Mouse (Mus musculus) myocyte (in vitro differentiated cells): Measurements from ENCODE around the gene Sele. TPM values are rescaled to one million over a fixed set of nuclear protein-coding genes. Genes with fewer than 3 reads are reported as not detected.

ENCODE experiments used
- H3K27me3 ChIP-seq: one replicate; pipeline ENCODE4 v1.6.1; 2011; ENCODE audit not compliant: control insufficient read depth, insufficient read depth, insufficient read length
- H3K36me3 ChIP-seq: one replicate; pipeline ENCODE4 v1.6.1; 2011; ENCODE audit not compliant: control insufficient read depth, insufficient read depth
- H3K4me2 ChIP-seq: one replicate; pipeline ENCODE4 v1.6.1; 2011; ENCODE audit warnings: low read depth, control low read depth
- H3K4me3 ChIP-seq: one replicate; pipeline ENCODE4 v1.5.1; 2011; ENCODE audit warnings: mild to moderate bottlenecking, control low read depth, moderate library complexity
- H3K79me2 ChIP-seq: one replicate; pipeline ENCODE4 v1.6.1; 2011; ENCODE audit not compliant: control insufficient read depth, insufficient read depth
- H3ac ChIP-seq: one replicate; pipeline ENCODE4 v1.6.1; 2011; ENCODE audit not compliant: control insufficient read depth, insufficient read length
- CEBPB ChIP-seq: IDR thresholded peaks from 2 replicates; pipeline ENCODE4 v1.6.1; 2011; ENCODE audit warnings: mild to moderate bottlenecking, moderate library complexity; ENCODE audit not compliant: poor library complexity, insufficient read depth, severe bottlenecking
- E2F4 ChIP-seq: IDR thresholded peaks from one replicate; pipeline ENCODE4 v1.6.1; 2011; ENCODE audit warnings: mild to moderate bottlenecking, control low read depth, moderate library complexity; ENCODE audit not compliant: insufficient read depth
- MAX ChIP-seq: IDR thresholded peaks from one replicate; pipeline ENCODE4 v1.6.1; 2011; ENCODE audit warnings: low read depth, mild to moderate bottlenecking, control low read depth
- MYOD1 ChIP-seq, 3 experiments: IDR thresholded peaks; one replicate each; pipeline ENCODE4 v1.6.1; 2011; ENCODE audit warnings: control low read depth in 2 of 3, low read depth in 2 of 3, mild to moderate bottlenecking in 2 of 3, moderate library complexity in 1 of 3; ENCODE audit not compliant: insufficient read length in 2 of 3, control insufficient read depth in 1 of 3
- MYOG ChIP-seq, 3 experiments: IDR thresholded peaks; one replicate each; pipeline ENCODE4 v1.6.1; 2011; ENCODE audit warnings: control low read depth in 2 of 3, low read depth in 2 of 3, mild to moderate bottlenecking in 2 of 3; ENCODE audit not compliant: insufficient read length in 2 of 3, control insufficient read depth in 1 of 3, insufficient read depth in 1 of 3
- POLR2A ChIP-seq: IDR thresholded peaks from one replicate; pipeline ENCODE4 v1.6.1; 2011; ENCODE audit warnings: low read depth, mild to moderate bottlenecking, control low read depth, moderate library complexity; ENCODE audit not compliant: insufficient read length
- POLR2AphosphoS2 ChIP-seq: IDR thresholded peaks from one replicate; pipeline ENCODE4 v1.6.1; 2011; ENCODE audit warnings: low read depth, control low read depth; ENCODE audit not compliant: insufficient read length
- REST ChIP-seq: IDR thresholded peaks from one replicate; pipeline ENCODE4 v1.6.1; 2011; ENCODE audit warnings: mild to moderate bottlenecking, control low read depth, moderate library complexity; ENCODE audit not compliant: insufficient read depth, insufficient read length
- SRF ChIP-seq: IDR thresholded peaks from one replicate; pipeline ENCODE4 v1.6.1; 2011; ENCODE audit warnings: low read depth; ENCODE audit not compliant: control insufficient read depth, insufficient read length
- TCF12 ChIP-seq: IDR thresholded peaks from one replicate; pipeline ENCODE4 v1.6.1; 2011; ENCODE audit warnings: mild to moderate bottlenecking, control low read depth; ENCODE audit not compliant: poor library complexity, insufficient read depth, severe bottlenecking
- TCF3 ChIP-seq: IDR thresholded peaks from one replicate; pipeline ENCODE4 v1.6.1; 2011; ENCODE audit warnings: low read depth, control low read depth; ENCODE audit not compliant: insufficient read length
- USF1 ChIP-seq: IDR thresholded peaks from one replicate; pipeline ENCODE4 v1.6.1; 2011; ENCODE audit warnings: low read depth, mild to moderate bottlenecking, control low read depth, moderate library complexity
- polyA plus RNA-seq: library from polyadenylated mRNA; unstranded; fragments of >200 nt; fragmentation: generic; extraction: Trizol; gene quantifications from one replicate; pipeline ENCODE4 v1.2.1, GENCODE M21; 2012; ENCODE audit warnings: missing spikeins

The Sele gene
- not detected for polyA plus RNA-seq

- Histone ChIP-seq H3K4me2 (no peak within 1 kb of the TSS), H3K79me2 (no peaks in the 10 kb centered on the region), H3K4me3 (no peak within 1 kb of the TSS), H3ac (no peak within 1 kb of the TSS), H3K36me3 (no peaks in the 10 kb centered on the region), H3K27me3 (no peaks in the 10 kb centered on the region)
- TF ChIP-seq MYOD1 (IDR thresholded peaks at IDR 0.05; ENCODE audit: control insufficient read depth in 1 of 3, insufficient read length in 2 of 3, low read depth in 2 of 3) (no peak), E2F4 (no peak)
Measured at GRCm38 (mm10) chr1:164047934-164048333, at the start of gene Sele. TSS of gene Sele (plus strand) at chr1:164048234.

GRCm38 (mm10) chr1:164001831-164002452, 46.1 kb upstream of the Sele start:
- no peak overlapping the region for H3K4me3 ChIP-seq
- H3K4me2 ChIP-seq = no peak overlapping the region
- H3ac ChIP-seq = no peak overlapping the region
- no peaks in the 10 kb centered on the region for H3K79me2 ChIP-seq
- no peaks in the 10 kb centered on the region for H3K36me3 ChIP-seq
- TF ChIP-seq USF1 (no peak), POLR2A (no peak), POLR2AphosphoS2 (no peak), E2F4 (no peak), REST (no peak), CEBPB (no peak), SRF (no peak), TCF12 (no peak), TCF3 (no peak), MYOG (IDR thresholded peaks at IDR 0.05; ENCODE audit: control insufficient read depth in 1 of 3, insufficient read depth in 1 of 3, insufficient read length in 2 of 3, low read depth in 2 of 3) (no peak), MYOD1 (IDR thresholded peaks at IDR 0.05; ENCODE audit: control insufficient read depth in 1 of 3, insufficient read length in 2 of 3, low read depth in 2 of 3) (no peak), MAX (no peak)
- no peaks in the 10 kb centered on the region for H3K27me3 ChIP-seq

- Histone ChIP-seq H3K79me2 (no peaks in the 10 kb centered on the region), H3K36me3 (no peaks in the 10 kb centered on the region), H3K4me3 (no peak overlapping the region), H3ac (no peak overlapping the region), H3K4me2 (no peak overlapping the region), H3K27me3 (no peaks in the 10 kb centered on the region)
- TF ChIP-seq USF1 = no peak
- TF ChIP-seq POLR2A = no peak
- no peak for TF ChIP-seq MYOD1 (IDR thresholded peaks at IDR 0.05; ENCODE audit: control insufficient read depth in 1 of 3, insufficient read length in 2 of 3, low read depth in 2 of 3)
- TF ChIP-seq CEBPB = no peak
- TF ChIP-seq POLR2AphosphoS2 = no peak
Measured at GRCm38 (mm10) chr1:164004311-164004710, 43.7 kb upstream of the Sele start.

GRCm38 (mm10) chr1:164009235-164009634, 38.8 kb upstream of the Sele start:
- no peaks in the 10 kb centered on the region for H3K36me3 ChIP-seq
- no peak overlapping the region for H3ac ChIP-seq
- no peak overlapping the region for H3K4me3 ChIP-seq
- no peak overlapping the region for H3K4me2 ChIP-seq
- TF ChIP-seq POLR2A (no peak), POLR2AphosphoS2 (no peak), USF1 (no peak)
- H3K27me3 ChIP-seq = no peaks in the 10 kb centered on the region
- H3K79me2 ChIP-seq = no peaks in the 10 kb centered on the region

- Histone ChIP-seq H3ac (no peak overlapping the region), H3K4me2 (no peak overlapping the region), H3K36me3 (no peaks in the 10 kb centered on the region), H3K27me3 (no peaks in the 10 kb centered on the region), H3K4me3 (no peak overlapping the region), H3K79me2 (no peaks in the 10 kb centered on the region)
- TF ChIP-seq TCF3 (no peak), SRF (no peak), REST (no peak), POLR2A (no peak), TCF12 (no peak), USF1 (no peak), MYOG (IDR thresholded peaks at IDR 0.05; ENCODE audit: control insufficient read depth in 1 of 3, insufficient read depth in 1 of 3, insufficient read length in 2 of 3, low read depth in 2 of 3) (no peak), POLR2AphosphoS2 (no peak), MAX (no peak), CEBPB (no peak), E2F4 (no peak), MYOD1 (IDR thresholded peaks at IDR 0.05; ENCODE audit: control insufficient read depth in 1 of 3, insufficient read length in 2 of 3, low read depth in 2 of 3) (no peak)
Measured at GRCm38 (mm10) chr1:164014616-164015015, 33.4 kb upstream of the Sele start.
